Mouse (Mus musculus): ENCODE data around the gene Olfr1280. TPM values are rescaled to one million over a fixed set of nuclear protein-coding genes. Genes with fewer than 3 reads are reported as not detected.

Gene Olfr1280
- polyA plus RNA-seq, 1 experiment from 2014 or later: not detected

DNA sequence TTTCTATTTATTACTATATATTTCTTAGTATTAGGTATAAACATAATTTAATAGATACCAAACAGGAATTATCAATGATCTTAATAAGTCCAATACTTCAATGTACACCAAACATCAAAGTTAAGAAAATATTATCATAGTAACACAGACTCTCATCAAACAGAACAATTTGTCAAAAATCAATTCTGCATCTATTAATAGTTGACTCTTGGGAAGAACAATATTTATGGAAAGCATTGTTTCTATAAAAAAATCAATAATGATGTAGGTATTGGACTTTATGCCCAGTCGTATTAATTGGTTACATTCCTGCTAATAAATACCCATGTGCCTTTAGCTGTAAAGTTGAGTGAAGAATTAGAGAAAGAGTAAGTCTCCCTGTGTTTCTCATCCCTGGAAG is 61.4 kb downstream of the Olfr1280 start, which contains the start of gene Olfr1284:
Gene Olfr1284 (plus strand): TSS at position 301 of the 400 bp plus-strand sequence.
- Histone ChIP-seq H3K4me2 (ENCODE audit: low read depth, low read length) (no peak within 1 kb of the TSS), H3K4me3 (ENCODE audit: low read depth, low read length) (no peak within 1 kb of the TSS), H3K9ac (ENCODE audit: low read depth, low read length) (no peak within 1 kb of the TSS), H3K4me1 (ENCODE audit: control insufficient read depth, insufficient read depth, low read length) (no peaks in the 10 kb centered on the region), H3K27me3 (replicated peaks; ENCODE audit: control insufficient read depth, insufficient read depth, low read length) (no peaks in the 10 kb centered on the region), H3K9me3 (ENCODE audit: control insufficient read depth, low read length) (no peaks in the 10 kb centered on the region), H3K27ac (replicated peaks; ENCODE audit: low read depth, low read length) (no peak within 1 kb of the TSS), H3K36me3 (ENCODE audit: control insufficient read depth, insufficient read depth, low read length) (no peaks in the 10 kb centered on the region)
- DNase-seq (ENCODE audit: low spot score) (no peak), ATAC-seq (ENCODE audit: low read depth) (no peak)
- 71% methylated on average over 1 of the region's 1 CpGs for WGBS

Other genes with a start within 250 kb of the Olfr1280 start
- not detected in 2 replicates for gene Gm13941, start 208.0 kb upstream of the Olfr1280 start, polyA plus RNA-seq (2014; fragmentation: Nextera tagmentation; extraction: Ambion mirVana)
- gene Gm15130, start 161.1 kb upstream of the Olfr1280 start, polyA plus RNA-seq (2014; fragmentation: Nextera tagmentation; extraction: Ambion mirVana): not detected in 2 replicates
- not detected in 2 replicates for gene 4930430A15Rik, start 84.4 kb upstream of the Olfr1280 start, polyA plus RNA-seq (2014; fragmentation: Nextera tagmentation; extraction: Ambion mirVana)
- gene Olfr1275, start 78.7 kb upstream of the Olfr1280 start, polyA plus RNA-seq (2014; fragmentation: Nextera tagmentation; extraction: Ambion mirVana): not detected in 2 replicates
- not detected in 2 replicates for gene Olfr1276, start 59.5 kb upstream of the Olfr1280 start, polyA plus RNA-seq (2014; fragmentation: Nextera tagmentation; extraction: Ambion mirVana)
- gene Olfr1277, start 39.9 kb upstream of the Olfr1280 start, polyA plus RNA-seq (2014; fragmentation: Nextera tagmentation; extraction: Ambion mirVana): not detected in 2 replicates
- not detected in 2 replicates for gene Olfr1278, start 23.9 kb upstream of the Olfr1280 start, polyA plus RNA-seq (2014; fragmentation: Nextera tagmentation; extraction: Ambion mirVana)
- not detected in 2 replicates for gene Olfr1279, start 13.4 kb upstream of the Olfr1280 start, polyA plus RNA-seq (2014; fragmentation: Nextera tagmentation; extraction: Ambion mirVana)
- not detected in 2 replicates for gene Olfr1281, start 12.5 kb downstream of the Olfr1280 start, polyA plus RNA-seq (2014; fragmentation: Nextera tagmentation; extraction: Ambion mirVana)
- gene Olfr1282, start 22.1 kb downstream of the Olfr1280 start, polyA plus RNA-seq (2014; fragmentation: Nextera tagmentation; extraction: Ambion mirVana): not detected in 2 replicates
- gene Olfr1283, start 52.8 kb downstream of the Olfr1280 start, polyA plus RNA-seq (2014; fragmentation: Nextera tagmentation; extraction: Ambion mirVana): not detected in 2 replicates
- not detected in 2 replicates for gene Olfr1284, start 61.5 kb downstream of the Olfr1280 start, polyA plus RNA-seq (2014; fragmentation: Nextera tagmentation; extraction: Ambion mirVana)
- gene Olfr1286, start 109.1 kb downstream of the Olfr1280 start, polyA plus RNA-seq (2014; fragmentation: Nextera tagmentation; extraction: Ambion mirVana): not detected in 2 replicates
- not detected in 2 replicates for gene Olfr1287, start 135.1 kb downstream of the Olfr1280 start, polyA plus RNA-seq (2014; fragmentation: Nextera tagmentation; extraction: Ambion mirVana)
- not detected in 2 replicates for gene Olfr1288, start 160.1 kb downstream of the Olfr1280 start, polyA plus RNA-seq (2014; fragmentation: Nextera tagmentation; extraction: Ambion mirVana)
- not detected in 2 replicates for gene Olfr1289, start 166.8 kb downstream of the Olfr1280 start, polyA plus RNA-seq (2014; fragmentation: Nextera tagmentation; extraction: Ambion mirVana)
- not detected in 2 replicates for gene Olfr1290, start 179.8 kb downstream of the Olfr1280 start, polyA plus RNA-seq (2014; fragmentation: Nextera tagmentation; extraction: Ambion mirVana)
- gene Olfr1291-ps1, start 183.2 kb downstream of the Olfr1280 start, polyA plus RNA-seq (2014; fragmentation: Nextera tagmentation; extraction: Ambion mirVana): not detected in 2 replicates
- gene Olfr1293-ps, start 211.2 kb downstream of the Olfr1280 start, polyA plus RNA-seq (2014; fragmentation: Nextera tagmentation; extraction: Ambion mirVana): not detected in 2 replicates
- gene Olfr1294, start 226.3 kb downstream of the Olfr1280 start, polyA plus RNA-seq (2014; fragmentation: Nextera tagmentation; extraction: Ambion mirVana): not detected in 2 replicates